Mouse (Mus musculus) liver, embryonic 14.5 days (tissue): ENCODE results near the gene Cars2. TPM values are rescaled to one million over a fixed set of nuclear protein-coding genes. Genes with fewer than 3 reads are reported as not detected.

Experiments
- ATAC-seq: fragments of 200-750 bp; cut with Nextera tagmentation; 2 replicates; pipeline ENCODE4 v1.8.0; 2017; ENCODE audit warnings: moderate number of reproducible peaks, mild to moderate bottlenecking, moderate library complexity; ENCODE audit not compliant: insufficient read depth
- DNase-seq, 3 experiments: peaks; one replicate each; pipeline ENCODE4 v3.0.0-alpha.2; 2012 to 2013; ENCODE audit warnings: low read depth in 3 of 3, low spot score in 3 of 3
- H3K27ac ChIP-seq: fragments of 300-500 bp; sonication (generic); 2 replicates; pipeline ENCODE4 v1.5.1; 2014; ENCODE audit warnings: moderate library complexity, mild to moderate bottlenecking, control low read depth, inconsistent platforms
- H3K27me3 ChIP-seq: fragments of 300-500 bp; sonication (generic); 2 replicates; pipeline ENCODE4 v1.6.1; 2014; ENCODE audit warnings: mild to moderate bottlenecking, low read length, moderate library complexity; ENCODE audit not compliant: control insufficient read depth, insufficient read depth
- H3K36me3 ChIP-seq: fragments of 300-500 bp; sonication (generic); replicated peaks from 2 replicates; pipeline ENCODE4 v1.6.1; 2014; ENCODE audit warnings: low read depth; ENCODE audit not compliant: control insufficient read depth, insufficient read depth
- H3K4me1 ChIP-seq, 2 experiments: fragments of 200-500 bp in 1 of 2; fragments of 300-500 bp in 1 of 2; sonication (generic) in 1 of 2; replicated peaks; 2 replicates each; pipeline ENCODE4 v1.6.1; 2012 to 2014; ENCODE audit warnings: antibody characterized with exemption in 1 of 2, inconsistent platforms in 1 of 2, low read length in 1 of 2; ENCODE audit not compliant: control insufficient read depth in 2 of 2, insufficient read depth in 2 of 2
- H3K4me2 ChIP-seq: fragments of 300-500 bp; sonication (generic); 2 replicates; pipeline ENCODE4 v1.6.1; 2014; ENCODE audit warnings: low read depth, mild to moderate bottlenecking, control low read depth, moderate library complexity
- H3K4me3 ChIP-seq, 2 experiments: fragments of 200-500 bp in 1 of 2; fragments of 300-500 bp in 1 of 2; sonication (generic) in 1 of 2; 2 replicates each; pipeline ENCODE4 v1.5.1; 2012 to 2014; ENCODE audit warnings: low read depth in 2 of 2, low read length in 2 of 2, mild to moderate bottlenecking in 2 of 2, control low read depth in 1 of 2, inconsistent platforms in 1 of 2, moderate library complexity in 1 of 2; ENCODE audit not compliant: insufficient read depth in 1 of 2
- H3K9ac ChIP-seq: fragments of 300-500 bp; sonication (generic); replicated peaks from 2 replicates; pipeline ENCODE4 v1.6.1; 2014; ENCODE audit warnings: mild to moderate bottlenecking, control low read depth, moderate library complexity
- H3K9me3 ChIP-seq: fragments of 300-500 bp; sonication (generic); 2 replicates; pipeline ENCODE4 v1.6.1; 2016; ENCODE audit warnings: low read length, mixed read lengths; ENCODE audit not compliant: control insufficient read depth
- CTCF ChIP-seq: IDR thresholded peaks from 2 replicates; pipeline ENCODE4 v1.5.1; 2016; ENCODE audit warnings: antibody characterized with exemption, low read depth, control low read depth
- EP300 ChIP-seq: IDR thresholded peaks from 2 replicates; pipeline ENCODE4 v1.6.1; 2016; ENCODE audit warnings: antibody characterized with exemption, low read depth
- WGBS: fragments of 180-500 bp; shearing (Covaris S2); extraction: QIAGEN DNeasy Blood & Tissue Kit; methylation state at CpG from one replicate; pipeline ENCODE4 v1.1.7; 2014; ENCODE audit not compliant: insufficient replicate concordance; 5-methylcytosine and 5-hydroxymethylcytosine counted together
- polyA plus RNA-seq, 2 experiments: library from polyadenylated mRNA; depleted of rRNA in 1 of 2; stranded (reverse) in 1 of 2; unstranded in 1 of 2; fragments of >200 nt; fragmentation: Nextera tagmentation in 1 of 2; extraction: Ambion mirVana in 1 of 2; gene quantifications; 2 replicates each; pipeline versions ENCODE4 v1.2.1 to v1.2.3; 2012 to 2014

Cars2 gene
- polyA plus RNA-seq, 2 experiments: 15.5 to 18.2 TPM

- peak overlapping the region; percentile 66 for H3K27ac ChIP-seq
- WGBS: 39% methylated on average over 5 of the region's 5 CpGs
- no peaks in the 10 kb centered on the region for H3K27me3 ChIP-seq
- DNase-seq: peak in 1 of 3 experiments; percentile 69
- peak overlapping the region; percentile 38 for H3K4me2 ChIP-seq
- H3K4me1 ChIP-seq: peaks cover 8 to 18% of the 10 kb centered on the region in 2 experiments; a peak in 3 of 4 replicates
- no peaks in the 10 kb centered on the region for H3K9me3 ChIP-seq
- TF ChIP-seq EP300: no peak
- no peak for TF ChIP-seq CTCF
- H3K9ac ChIP-seq: peak overlapping the region; percentile 13; the same call in 1 of the 2 replicates
- peaks cover 26% of the 10 kb centered on the region for H3K36me3 ChIP-seq
- ATAC-seq: peak; percentile 58
- no peak overlapping the region for H3K4me3 ChIP-seq
These were observed 37.3 kb downstream of the Cars2 start for GRCm38 (mm10) chr8:11513247-11513646.

- peak; percentile 88 for ATAC-seq
- TF ChIP-seq EP300 (peak; percentile 52), CTCF (peak; percentile 59)
- Histone ChIP-seq H3K36me3 (peaks cover 26% of the 10 kb centered on the region), H3K27ac (peak overlapping the region; percentile 66), H3K4me1 (peaks cover 8 to 18% of the 10 kb centered on the region in 2 experiments; a peak in 3 of 4 replicates), H3K27me3 (no peaks in the 10 kb centered on the region), H3K9me3 (no peaks in the 10 kb centered on the region), H3K4me2 (peak overlapping the region; percentile 38), H3K4me3 (no peak overlapping the region), H3K9ac (no peak overlapping the region)
- 23% methylated on average over 9 of the region's 9 CpGs for WGBS
- DNase-seq: peak; percentile 52 to 74 (median 62)
These were observed 37.9 kb downstream of the Cars2 start for GRCm38 (mm10) chr8:11512711-11513110.

- no peak for DNase-seq
- no peak overlapping the region for H3K27ac ChIP-seq
- ATAC-seq: no peak
- H3K27me3 ChIP-seq: no peaks in the 10 kb centered on the region
- no peak overlapping the region for H3K4me2 ChIP-seq
- TF ChIP-seq EP300: no peak
- TF ChIP-seq CTCF: no peak
- H3K4me1 ChIP-seq: peaks cover 8 to 18% of the 10 kb centered on the region in 2 experiments; a peak in 3 of 4 replicates
- no peak overlapping the region for H3K9ac ChIP-seq
- no peak overlapping the region for H3K4me3 ChIP-seq
- 78% methylated on average over 5 of the region's 5 CpGs for WGBS
- no peaks in the 10 kb centered on the region for H3K9me3 ChIP-seq
- H3K36me3 ChIP-seq: peaks cover 29% of the 10 kb centered on the region
These were observed 39.6 kb downstream of the Cars2 start for GRCm38 (mm10) chr8:11510971-11511370.

GRCm38 (mm10) chr8:11508880-11509279 lies 41.7 kb downstream of the Cars2 start:
- peaks cover 41% of the 10 kb centered on the region for H3K36me3 ChIP-seq
- no peak overlapping the region for H3K4me3 ChIP-seq
- DNase-seq: no peak
- H3K9ac ChIP-seq: no peak overlapping the region
- no peaks in the 10 kb centered on the region for H3K9me3 ChIP-seq
- peaks cover 8 to 18% of the 10 kb centered on the region in 2 experiments; a peak in 3 of 4 replicates for H3K4me1 ChIP-seq
- H3K27ac ChIP-seq: no peak overlapping the region
- ATAC-seq: no peak
- no peak for TF ChIP-seq CTCF
- no peak for TF ChIP-seq EP300
- WGBS: 83% methylated on average over 10 of the region's 10 CpGs
- H3K27me3 ChIP-seq: no peaks in the 10 kb centered on the region
- no peak overlapping the region for H3K4me2 ChIP-seq

GRCm38 (mm10) chr8:11506802-11507201 lies 43.8 kb downstream of the Cars2 start:
- WGBS: 65% methylated on average over 6 of the region's 6 CpGs
- Histone ChIP-seq H3K4me2 (no peak overlapping the region), H3K9me3 (no peaks in the 10 kb centered on the region), H3K27ac (no peak overlapping the region), H3K4me3 (no peak overlapping the region), H3K9ac (no peak overlapping the region), H3K4me1 (peaks cover 0 to under 1% of the 10 kb centered on the region in 2 experiments; a peak in 2 of 4 replicates), H3K27me3 (no peaks in the 10 kb centered on the region), H3K36me3 (peaks cover 28% of the 10 kb centered on the region)
- ATAC-seq (0 out of 2 replicates have a peak, but pooled peaks have one; percentile 30), DNase-seq (peak in 2 of 3 experiments; percentile 40 to 45)
- TF ChIP-seq CTCF (peak; percentile 86), EP300 (no peak)
